Mouse (Mus musculus) liver, postnatal 0 days (tissue): Measurements from ENCODE around the gene Chrna1.

Experiments
- CTCF ChIP-seq: sonication (generic); IDR thresholded peaks from 2 replicates; pipeline ENCODE4 v1.5.1; 2016; ENCODE audit warnings: antibody characterized with exemption, low read depth
- EP300 ChIP-seq: IDR thresholded peaks from 2 replicates; pipeline ENCODE4 v1.6.1; 2016; ENCODE audit warnings: antibody characterized with exemption, low read depth, mild to moderate bottlenecking

- TF ChIP-seq CTCF = no peak
- no peak for TF ChIP-seq EP300
Observed at GRCm38 (mm10) chr2:73612941-73613340, 32.8 kb upstream of the Chrna1 start.
